Mouse (Mus musculus): ENCODE measurements around the gene Gm1604a. TPM values are rescaled to one million over a fixed set of nuclear protein-coding genes. Genes with fewer than 3 reads are reported as not detected.

The Gm1604a gene
- not detected in 2 replicates for polyA plus RNA-seq (2012; rRNA removed; ENCODE audit: low replicate concordance)

DNA sequence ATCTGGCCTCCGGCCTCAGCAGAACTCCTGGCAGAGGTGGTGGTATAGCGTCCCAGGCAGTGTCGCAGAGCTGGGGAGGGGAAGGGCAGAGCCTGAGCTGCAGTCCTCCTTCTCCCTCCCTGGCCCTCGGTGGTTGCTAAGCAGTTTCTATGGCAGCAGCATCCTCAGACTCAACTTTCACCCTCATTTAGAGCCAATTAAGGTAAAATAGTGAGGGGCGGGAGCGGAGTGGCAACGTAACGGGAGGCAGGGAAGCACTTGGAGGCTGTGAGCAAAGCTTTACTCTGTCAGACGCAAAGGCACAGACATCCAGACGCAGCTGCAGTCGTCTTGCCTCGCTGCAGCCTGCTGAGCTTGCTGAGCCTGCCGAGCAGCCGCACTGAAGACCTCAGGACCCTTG, at the start of gene Gm1604a:
Gene Gm1604a (plus strand): TSS at position 312 of the 400 bp plus-strand sequence.

DNA sequence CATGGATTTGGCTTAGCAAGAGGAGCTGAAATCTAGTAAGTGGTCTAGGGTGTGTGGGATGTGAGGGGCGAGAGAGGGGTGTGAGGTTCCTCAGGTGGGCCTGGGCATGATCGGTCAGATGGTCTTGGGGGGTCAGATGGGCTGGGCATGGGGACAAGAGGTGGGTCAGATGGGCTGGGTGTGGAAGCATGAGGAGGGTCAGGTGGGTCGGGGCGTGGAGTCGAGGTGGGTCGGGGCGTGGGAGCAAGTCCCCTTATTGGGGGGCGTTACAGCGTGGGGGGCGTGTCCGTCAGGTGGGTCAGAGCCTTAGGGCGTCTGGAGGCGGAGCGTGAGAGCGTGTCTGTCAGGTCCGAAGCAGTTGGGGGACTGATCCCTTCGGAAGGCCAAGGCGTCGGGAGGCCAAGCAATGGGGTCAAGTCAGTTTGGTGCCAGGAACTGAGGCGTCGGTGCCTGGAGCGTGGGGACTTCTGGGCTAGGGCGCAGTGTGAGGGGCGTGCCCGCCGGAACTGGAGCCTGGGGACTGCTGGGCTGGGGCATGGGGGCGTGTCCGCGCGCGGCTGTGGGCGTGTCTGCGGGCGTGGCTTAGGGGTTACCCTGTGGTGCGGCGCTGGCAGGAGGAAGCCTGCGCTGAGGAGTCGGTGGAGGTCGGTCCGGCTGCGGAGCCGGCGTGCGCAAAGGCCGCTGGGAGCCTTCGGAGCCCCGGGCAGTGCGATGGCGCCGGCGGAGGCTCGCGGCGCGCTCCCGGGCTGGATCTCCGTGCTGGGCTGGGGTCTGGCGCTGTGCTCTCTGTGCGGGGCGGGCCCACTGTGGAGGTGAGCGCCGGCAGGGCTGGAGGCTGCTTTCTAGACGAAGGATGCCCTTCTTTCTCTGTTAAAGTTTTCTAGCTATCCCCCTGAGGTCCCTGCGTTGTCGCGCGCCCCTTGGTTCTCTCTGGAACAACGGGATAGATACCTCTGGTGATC, 46.8 kb upstream of the Gm1604a start, which contains the start of gene Gm49721:
Gene Gm49721 (plus strand): TSS at position 618 of the 962 bp plus-strand sequence.

Other genes starting within 250 kb of the Gm1604a start
- gene Ezr, start 242.8 kb upstream of the Gm1604a start, polyA plus RNA-seq (2012; rRNA removed; ENCODE audit: low replicate concordance) = 27.0 and 42.3 TPM in 2 replicates
- gene Rsph3b, start 76.9 kb upstream of the Gm1604a start, polyA plus RNA-seq (2012; rRNA removed; ENCODE audit: low replicate concordance) = 26.2 and 40.4 TPM in 2 replicates
- 9.5 and 22.0 TPM in 2 replicates for gene Tagap1, start 64.4 kb upstream of the Gm1604a start, polyA plus RNA-seq (2012; rRNA removed; ENCODE audit: low replicate concordance)
- gene Rnaset2b, start 54.9 kb upstream of the Gm1604a start, polyA plus RNA-seq (2012; rRNA removed; ENCODE audit: low replicate concordance) = 49.4 and 132 TPM in 2 replicates
- 0.11 and 1.5 TPM in 2 replicates for gene Gm49721, start 46.7 kb upstream of the Gm1604a start, polyA plus RNA-seq (2012; rRNA removed; ENCODE audit: low replicate concordance)
- 6.1 and 27.0 TPM in 2 replicates for gene Rps6ka2, start 144.5 kb downstream of the Gm1604a start, polyA plus RNA-seq (2012; rRNA removed; ENCODE audit: low replicate concordance)